Mouse (Mus musculus) intestine, embryonic 16.5 days (tissue): Measurements from ENCODE around the gene Trmt1. TPM values are rescaled to one million over a fixed set of nuclear protein-coding genes. Genes with fewer than 3 reads are reported as not detected.
A peak's percentile ranks its signal among the peaks of the same experiment; 100 is the strongest.
"Not testable (repeated sequence)": the region's sequence is repeated elsewhere in the genome, so short reads cannot be mapped to it uniquely, and the experiment has no call there.

Experiments used
- ATAC-seq: fragments of 200-750 bp; cut with Nextera tagmentation; 2 replicates; pipeline ENCODE4 v1.8.0; 2017; ENCODE audit warnings: moderate TSS enrichment, moderate library complexity
- H3K27ac ChIP-seq: fragments of 300-500 bp; sonication (generic); 2 replicates; pipeline ENCODE4 v1.5.1; 2014; ENCODE audit warnings: mild to moderate bottlenecking, low read length
- H3K27me3 ChIP-seq: fragments of 300-500 bp; sonication (generic); replicated peaks from 2 replicates; pipeline ENCODE4 v1.6.1; 2014; ENCODE audit warnings: low read length, control low read depth, mixed read lengths; ENCODE audit not compliant: control insufficient read depth, insufficient read depth
- H3K36me3 ChIP-seq: fragments of 300-500 bp; sonication (generic); 2 replicates; pipeline ENCODE4 v1.6.1; 2014; ENCODE audit warnings: low read length, control low read depth; ENCODE audit not compliant: control insufficient read depth, insufficient read depth
- H3K4me1 ChIP-seq: fragments of 300-500 bp; sonication (generic); 2 replicates; pipeline ENCODE4 v1.6.1; 2014; ENCODE audit warnings: low read length, control low read depth, mixed read lengths; ENCODE audit not compliant: control insufficient read depth, insufficient read depth
- H3K4me2 ChIP-seq: fragments of 300-500 bp; sonication (generic); 2 replicates; pipeline ENCODE4 v1.6.1; 2014; ENCODE audit warnings: low read depth, low read length, control low read depth
- H3K4me3 ChIP-seq: fragments of 300-500 bp; sonication (generic); 2 replicates; pipeline ENCODE4 v1.5.1; 2014; ENCODE audit warnings: mild to moderate bottlenecking, low read length
- H3K9ac ChIP-seq: fragments of 300-500 bp; sonication (generic); 2 replicates; pipeline ENCODE4 v1.6.1; 2014; ENCODE audit warnings: low read depth, low read length
- H3K9me3 ChIP-seq: fragments of 300-500 bp; sonication (generic); 2 replicates; pipeline ENCODE4 v1.6.1; 2016; ENCODE audit warnings: low read length, control low read depth; ENCODE audit not compliant: control insufficient read depth
- WGBS: fragments of 180-500 bp; shearing (Covaris S2); extraction: QIAGEN DNeasy Blood & Tissue Kit; methylation state at CpG from one replicate; pipeline ENCODE4 v1.1.7; 2014; 5-methylcytosine and 5-hydroxymethylcytosine counted together
- polyA plus RNA-seq: library from polyadenylated mRNA; unstranded; fragments of >200 nt; fragmentation: Nextera tagmentation; extraction: Ambion mirVana; gene quantifications from 2 replicates; pipeline ENCODE4 v1.2.1, GENCODE M21; 2015

Trmt1 gene
- polyA plus RNA-seq, 1 experiment from 2014 or later: 67.1 TPM

DNA sequence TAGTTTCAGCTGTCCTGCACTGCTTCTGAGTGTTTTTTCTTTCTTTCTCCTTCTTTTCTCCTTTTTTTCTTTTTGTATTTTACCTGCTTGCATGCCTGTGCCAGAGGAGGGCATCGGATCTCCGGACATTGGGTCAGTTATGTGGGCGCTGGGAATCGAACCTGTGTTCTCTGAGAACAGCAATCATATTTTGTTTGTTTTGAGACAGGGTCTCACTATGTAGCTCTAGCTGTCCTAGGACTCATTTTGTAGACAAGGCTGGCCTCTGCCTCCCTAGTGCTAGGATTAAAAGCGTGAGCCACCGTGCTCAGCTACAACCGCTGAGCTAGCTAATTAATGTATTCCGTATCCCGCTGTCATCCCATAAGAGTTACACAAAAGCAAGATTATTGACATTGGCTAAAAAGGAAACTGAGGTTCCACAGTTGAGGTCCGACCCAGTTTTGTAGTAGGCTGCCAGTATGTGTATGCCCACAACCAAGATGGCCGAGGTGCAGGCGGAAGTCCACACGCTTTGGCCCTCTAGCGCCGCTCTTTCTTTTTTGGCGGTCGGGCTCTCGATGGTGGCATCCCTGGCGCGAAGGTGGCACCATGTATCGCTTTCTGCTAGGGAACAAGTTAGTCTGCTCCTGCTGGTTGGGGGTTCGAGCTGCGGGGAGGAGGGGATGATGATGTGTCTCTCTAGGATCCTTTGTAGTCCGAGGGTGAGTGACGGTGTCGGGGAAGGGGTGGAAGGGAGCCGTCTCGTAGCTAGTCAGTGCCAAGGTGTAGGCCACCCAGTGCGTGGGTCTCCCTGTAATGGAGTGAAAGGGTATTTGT lies 21.3 kb upstream of the Trmt1 start:
- WGBS: under 1% methylated on average over 29 of the region's 29 CpGs
- peak; percentile 31 for ATAC-seq

GRCm38 (mm10) chr8:84665385-84665893 lies 20.7 kb upstream of the Trmt1 start:
- Histone ChIP-seq H3K27ac (peak overlapping the region; percentile 67), H3K4me3 (peak overlapping the region; percentile 75), H3K9ac (peak overlapping the region; percentile 77), H3K9me3 (no peaks in the 10 kb centered on the region), H3K36me3 (no peaks in the 10 kb centered on the region), H3K27me3 (no peaks in the 10 kb centered on the region), H3K4me2 (peak overlapping the region; percentile 77), H3K4me1 (peaks cover 19% of the 10 kb centered on the region)
- WGBS: 2% methylated on average over 14 of the region's 14 CpGs
- peak; percentile 1; the same call in 1 of the 2 replicates for ATAC-seq

More for the DNA sequence above, 21.3 kb upstream of the Trmt1 start:
- peaks cover 18% of the 10 kb centered on the region; the same call in 1 of the 2 replicates for H3K4me1 ChIP-seq
- H3K4me3 ChIP-seq: peak overlapping the region; percentile 75
- H3K9ac ChIP-seq: peak overlapping the region; percentile 77
- peak overlapping the region; percentile 77 for H3K4me2 ChIP-seq
- H3K27me3 ChIP-seq: no peaks in the 10 kb centered on the region
- H3K9me3 ChIP-seq: no peaks in the 10 kb centered on the region
- no peaks in the 10 kb centered on the region for H3K36me3 ChIP-seq
- peak overlapping the region; percentile 98 for H3K27ac ChIP-seq

- H3K9me3 ChIP-seq: no peaks in the 10 kb centered on the region
- no peak overlapping the region for H3K4me2 ChIP-seq
- peaks cover 3% of the 10 kb centered on the region; the same call in 1 of the 2 replicates for H3K36me3 ChIP-seq
- H3K4me3 ChIP-seq: no peak overlapping the region
- H3K27me3 ChIP-seq: no peaks in the 10 kb centered on the region
- ATAC-seq: no peak
- no peak overlapping the region for H3K27ac ChIP-seq
- H3K4me1 ChIP-seq: peaks cover 14% of the 10 kb centered on the region
- no peak overlapping the region for H3K9ac ChIP-seq
- 65% methylated on average over 1 of the region's 1 CpGs for WGBS
Measured at GRCm38 (mm10) chr8:84668081-84668480, 18.0 kb upstream of the Trmt1 start.

DNA sequence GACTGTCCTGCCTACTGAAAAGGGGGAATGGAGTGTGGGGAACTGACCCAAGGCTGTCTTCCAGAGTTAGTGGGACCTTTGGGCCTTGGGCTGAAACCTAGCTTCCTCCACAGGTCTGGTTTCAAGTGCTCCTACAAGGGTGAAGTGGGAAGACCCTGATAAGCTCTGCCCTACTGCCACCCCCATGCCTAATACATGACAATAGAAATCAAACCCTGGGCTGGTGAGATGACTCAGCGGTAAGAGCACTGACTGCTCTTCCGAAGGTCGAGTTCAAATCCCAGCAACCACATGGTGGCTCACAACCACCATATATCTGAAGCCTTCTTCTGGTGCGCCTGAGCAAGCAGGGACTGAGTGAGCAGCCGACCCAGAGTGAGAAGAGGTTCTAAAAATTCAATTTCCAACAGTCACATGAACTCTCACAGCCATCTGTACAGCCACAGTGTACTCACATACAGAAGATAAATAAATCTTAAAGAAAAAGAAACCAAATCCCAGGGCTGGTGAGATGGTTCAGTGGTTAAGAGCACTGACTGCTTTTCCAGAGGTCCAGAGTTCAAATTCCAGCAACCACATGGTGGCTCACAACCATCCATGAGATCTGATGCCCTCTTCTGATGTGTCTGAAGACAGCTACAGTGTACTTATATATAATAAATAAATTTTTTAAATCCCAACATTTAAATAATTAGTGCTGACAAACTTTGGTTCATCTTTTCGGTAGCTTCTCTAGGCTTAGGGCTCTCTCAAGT lies 17.2 kb upstream of the Trmt1 start:
- Histone ChIP-seq H3K9me3 (no peaks in the 10 kb centered on the region), H3K4me1 (peaks cover 11% of the 10 kb centered on the region), H3K9ac (no peak overlapping the region), H3K36me3 (peaks cover 3% of the 10 kb centered on the region; the same call in 1 of the 2 replicates), H3K4me3 (no peak overlapping the region), H3K27me3 (no peaks in the 10 kb centered on the region), H3K4me2 (no peak overlapping the region), H3K27ac (no peak overlapping the region)
- WGBS: 83% methylated on average over 6 of the region's 6 CpGs
- ATAC-seq: no peak

DNA sequence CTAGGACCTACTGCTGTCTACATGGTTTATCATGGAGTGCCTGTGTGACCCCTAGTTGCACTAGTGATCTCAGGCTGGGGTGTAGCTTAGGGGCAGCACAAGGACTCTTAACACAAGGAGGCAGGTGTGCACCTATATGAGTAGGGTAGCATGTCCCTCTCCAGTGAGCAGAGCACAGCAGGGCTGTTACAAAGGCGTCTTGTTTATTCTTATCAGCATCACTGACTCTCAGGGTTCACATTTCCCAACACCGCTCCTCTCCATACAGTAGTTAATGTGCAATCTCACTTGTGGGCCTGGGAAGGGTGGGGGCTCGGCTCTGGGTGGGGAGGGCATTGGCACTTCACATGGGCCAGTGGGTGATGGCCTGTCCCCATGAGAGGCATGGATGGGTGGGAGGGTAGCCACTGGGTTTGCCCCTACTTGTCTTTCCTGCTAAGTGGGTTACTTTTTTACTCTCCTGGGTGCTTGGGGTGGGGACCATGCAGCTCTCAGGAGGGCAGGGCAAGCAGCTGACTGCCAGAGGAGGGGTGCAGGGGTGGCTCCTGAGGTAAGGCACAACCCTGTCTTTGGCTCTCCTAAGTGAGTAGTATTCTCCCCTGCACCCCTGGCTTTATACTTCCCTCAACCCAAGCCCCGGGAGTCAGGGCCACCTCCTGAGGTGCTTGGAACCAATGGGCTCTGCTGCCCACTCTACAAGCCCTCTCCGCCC lies 15.7 kb upstream of the Trmt1 start:
- H3K4me1 ChIP-seq, H3K9me3 ChIP-seq, H3K27me3 ChIP-seq, H3K4me2 ChIP-seq, H3K36me3 ChIP-seq, H3K4me3 ChIP-seq: not testable (repeated sequence)
- peak; percentile 82 for ATAC-seq
- H3K9ac ChIP-seq: 0 out of 2 replicates have a peak overlapping the region, but pooled peaks have one; percentile 24
- peak overlapping the region; percentile 82 for H3K27ac ChIP-seq
- WGBS: 67% methylated on average over 5 of the region's 5 CpGs

- peaks cover 12% of the 10 kb centered on the region; the same call in 1 of the 2 replicates for H3K36me3 ChIP-seq
- H3K27me3 ChIP-seq: no peaks in the 10 kb centered on the region
- no peak overlapping the region for H3K9ac ChIP-seq
- 92% methylated on average over 5 of the region's 5 CpGs for WGBS
- H3K27ac ChIP-seq: no peak overlapping the region
- no peak overlapping the region for H3K4me3 ChIP-seq
- H3K4me2 ChIP-seq: no peak overlapping the region
- no peak for ATAC-seq
- no peaks in the 10 kb centered on the region for H3K9me3 ChIP-seq
- H3K4me1 ChIP-seq: no peaks in the 10 kb centered on the region
Measured at GRCm38 (mm10) chr8:84677305-84677704, 8.8 kb upstream of the Trmt1 start.

DNA sequence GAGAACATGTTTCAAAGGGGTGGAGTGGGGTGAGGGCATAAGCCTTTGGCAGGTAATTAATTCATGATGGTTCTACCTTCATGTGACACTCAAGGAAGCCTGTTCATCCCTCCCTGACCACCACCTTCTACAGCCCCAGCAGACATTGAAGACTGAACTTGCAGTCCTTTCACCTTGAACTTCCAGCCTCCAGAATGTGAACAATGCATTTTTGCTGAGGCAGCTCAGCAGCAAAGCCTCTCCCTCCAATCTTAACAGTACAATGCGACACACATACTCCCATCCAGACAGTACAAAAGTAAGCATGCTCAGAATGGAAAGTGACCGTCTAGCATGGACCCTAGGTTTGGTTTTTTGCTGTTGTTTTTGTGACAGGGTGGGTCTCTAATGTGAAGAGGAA lies 4.6 kb upstream of the Trmt1 start:
- Histone ChIP-seq H3K27me3 (no peaks in the 10 kb centered on the region), H3K27ac (no peak overlapping the region), H3K4me2 (no peak overlapping the region), H3K9me3 (no peaks in the 10 kb centered on the region), H3K9ac (no peak overlapping the region), H3K4me1 (peaks cover 15% of the 10 kb centered on the region), H3K4me3 (no peak overlapping the region), H3K36me3 (no peaks in the 10 kb centered on the region)
- no peak for ATAC-seq
- 87% methylated on average over 2 of the region's 2 CpGs for WGBS

DNA sequence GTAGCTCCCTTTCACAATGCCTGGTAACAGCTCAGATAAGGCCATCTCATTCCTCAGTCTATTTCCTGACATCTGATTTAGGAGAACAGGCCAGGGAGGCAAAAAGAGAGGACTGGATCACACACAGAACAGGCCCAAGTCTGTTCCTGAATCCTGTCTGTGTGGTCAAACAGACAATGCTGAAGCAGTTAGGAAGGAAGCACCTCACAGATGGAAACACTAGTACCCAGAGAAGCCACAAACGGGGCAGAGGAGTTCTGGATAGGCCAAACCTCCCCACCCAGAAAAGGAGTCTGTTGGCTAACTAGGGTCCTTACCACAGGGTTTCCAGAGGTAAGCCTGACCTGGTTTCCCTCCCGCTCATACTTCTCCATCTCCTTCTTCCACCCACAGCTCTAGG lies 3.9 kb upstream of the Trmt1 start:
- Histone ChIP-seq H3K9ac (no peak overlapping the region), H3K4me3 (no peak overlapping the region), H3K4me2 (no peak overlapping the region), H3K4me1 (peaks cover 17% of the 10 kb centered on the region), H3K27ac (no peak overlapping the region), H3K27me3 (no peaks in the 10 kb centered on the region), H3K36me3 (no peaks in the 10 kb centered on the region), H3K9me3 (no peaks in the 10 kb centered on the region)
- WGBS: 83% methylated on average over 2 of the region's 2 CpGs
- no peak for ATAC-seq

DNA sequence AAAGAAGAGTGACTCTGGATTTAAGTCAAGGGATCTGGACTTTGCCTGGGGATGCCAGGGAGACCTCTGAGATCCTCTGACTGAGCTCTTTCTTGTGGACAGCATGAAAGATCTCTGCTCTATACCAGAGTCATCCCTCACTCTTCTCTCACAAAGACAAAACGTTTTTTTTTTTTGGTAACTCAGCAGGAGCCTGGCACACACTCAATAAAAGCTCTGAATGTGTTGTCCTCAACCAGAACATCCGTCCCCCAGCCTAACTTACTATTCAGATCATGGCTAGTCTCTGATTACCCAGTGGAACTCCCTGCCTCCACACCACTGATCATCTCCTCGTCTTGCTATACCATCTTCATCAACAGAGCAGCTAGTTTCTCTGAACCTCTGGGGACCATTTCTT lies 1.6 kb upstream of the Trmt1 start:
- ATAC-seq: no peak
- Histone ChIP-seq H3K9me3 (no peaks in the 10 kb centered on the region), H3K27ac (no peak overlapping the region), H3K4me1 (peaks cover 24% of the 10 kb centered on the region), H3K36me3 (no peaks in the 10 kb centered on the region), H3K9ac (no peak overlapping the region), H3K4me3 (no peak overlapping the region), H3K4me2 (no peak overlapping the region), H3K27me3 (no peaks in the 10 kb centered on the region)
- 59% methylated on average over 3 of the region's 3 CpGs for WGBS
